ENCODE assay signal across 23 mouse cellular contexts in the genomic region with DNA sequence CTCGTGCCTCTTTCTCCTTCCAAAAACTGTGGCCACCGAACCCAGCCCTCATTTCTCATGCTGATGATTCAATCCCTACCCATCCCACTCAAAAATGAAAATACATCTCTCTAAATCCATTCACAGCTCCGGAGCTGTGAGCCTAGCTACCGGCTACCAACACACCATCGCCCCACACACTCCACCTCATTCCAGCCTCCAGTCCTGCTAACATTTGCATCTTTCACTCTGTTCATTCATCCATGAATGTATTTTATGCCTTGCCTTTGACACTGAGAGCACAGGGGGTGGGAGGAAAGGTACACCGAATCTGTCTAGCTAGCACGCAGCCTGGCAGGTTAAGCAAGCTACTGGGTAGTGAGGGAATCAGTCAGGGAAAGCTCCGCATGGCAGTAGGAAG. TPM values are rescaled to one million over a fixed set of nuclear protein-coding genes. Genes with fewer than 3 reads are reported as not detected.
A peak's percentile ranks its signal among the peaks of the same experiment; 100 is the strongest.
DNase-seq lines count a peak whose midpoint lies in the region; ATAC-seq lines count a peak whose summit lies in the region.
"Had no signal": no experiment of that assay in that cellular context is flagged by ENCODE, and none has a peak within 500 bp of the region (broad histone marks: within the 10 kb centered on the region; RNA-seq: fewer than 3 reads in every experiment).

No protein-coding gene starts in this region.

- H3K4me2 ChIP-seq in kidney, embryonic 16.5 days (replicated peaks; ENCODE audit: low read depth, low read length), result no peak overlapping the region
- H3K4me2 ChIP-seq: embryonic facial prominence, embryonic 15.5 days; hindbrain, embryonic 12.5 days; limb, embryonic 15.5 days; lung, embryonic 14.5 days; midbrain, embryonic 12.5 days; neural tube, embryonic 15.5 days; stomach, embryonic 15.5 days had no signal

- no peaks in the 10 kb centered on the region for H3K27me3 ChIP-seq in kidney, embryonic 16.5 days (ENCODE audit: insufficient read depth, low read length)
- H3K27me3 ChIP-seq: embryonic facial prominence, embryonic 15.5 days; hindbrain, embryonic 12.5 days; limb, embryonic 15.5 days; neural tube, embryonic 15.5 days; stomach, embryonic 15.5 days had no signal

- H3K4me1 ChIP-seq in kidney, embryonic 16.5 days (ENCODE audit: insufficient read depth, low read length), result peaks cover 28% of the 10 kb centered on the region; the same call in 1 of the 2 replicates

- H3K27ac ChIP-seq in kidney, embryonic 16.5 days (ENCODE audit: low read length), result no peak overlapping the region
- H3K27ac ChIP-seq: embryonic facial prominence, embryonic 15.5 days; heart, adult 2 months; hindbrain, embryonic 12.5 days; limb, embryonic 15.5 days; liver, embryonic 14.5 days; midbrain, embryonic 12.5 days; neural tube, embryonic 15.5 days; stomach, embryonic 15.5 days had no signal

- WGBS in kidney, embryonic 16.5 days, result 66% methylated on average over 8 of the region's 8 CpGs

- DNase-seq in frontal cortex, postnatal 25 days (ENCODE audit: low spot score in 2 of 2), result no peak
- peak; percentile 18 for DNase-seq in kidney, adult 9 months
- DNase-seq in right cerebral cortex, adult 18-20 months, result peak; percentile 72
- DNase-seq in right cerebral cortex, postnatal 4 days, result no peak
- DNase-seq in cerebellum, adult 11-12 months, result no peak
- DNase-seq: adrenal gland, postnatal 10 days; cerebellum, adult 9-11 months; forebrain, postnatal 0 days; gastrocnemius, postnatal 14 days; heart, adult 2 months; lung, embryonic 14.5 days; thymus, adult 2 months; thymus, postnatal 4 days had no signal

- ATAC-seq in frontal cortex, adult (ENCODE audit: low TSS enrichment), result peak; percentile 69
- ATAC-seq in kidney, embryonic 16.5 days (ENCODE audit: low FRiP score, low TSS enrichment), result no peak
- ATAC-seq: forebrain, postnatal 0 days; intestine, postnatal 0 days had no signal

- no peak overlapping the region for H3K4me3 ChIP-seq in kidney, embryonic 16.5 days (ENCODE audit: low read length)
- H3K4me3 ChIP-seq: embryonic facial prominence, embryonic 15.5 days; heart, adult 2 months; hindbrain, embryonic 12.5 days; limb, embryonic 15.5 days; midbrain, embryonic 12.5 days; neural tube, embryonic 15.5 days; stomach, embryonic 15.5 days had no signal

- no peaks in the 10 kb centered on the region for H3K36me3 ChIP-seq in kidney, embryonic 16.5 days (ENCODE audit: insufficient read depth, low read length)
- H3K36me3 ChIP-seq: embryonic facial prominence, embryonic 15.5 days; hindbrain, embryonic 12.5 days; limb, embryonic 15.5 days; midbrain, embryonic 12.5 days; neural tube, embryonic 15.5 days; stomach, embryonic 15.5 days had no signal

- H3K9ac ChIP-seq in kidney, embryonic 16.5 days (replicated peaks; ENCODE audit: low read length), result no peak overlapping the region
- H3K9ac ChIP-seq: embryonic facial prominence, embryonic 15.5 days; forebrain, postnatal 0 days; hindbrain, embryonic 12.5 days; limb, embryonic 15.5 days; liver, embryonic 14.5 days; lung, embryonic 14.5 days; midbrain, embryonic 12.5 days; neural tube, embryonic 15.5 days; stomach, embryonic 15.5 days had no signal

- no peaks in the 10 kb centered on the region for H3K9me3 ChIP-seq in kidney, embryonic 16.5 days (ENCODE audit: low read length)
- H3K9me3 ChIP-seq: embryonic facial prominence, embryonic 15.5 days; hindbrain, embryonic 12.5 days; limb, embryonic 15.5 days; midbrain, embryonic 12.5 days; neural tube, embryonic 15.5 days; stomach, embryonic 15.5 days had no signal

RNA-seq across cellular contexts. Expression of gene 1810062G17Rik, which starts 3.0 kb away (rescaled TPM):
- 1.4 and 1.9 TPM in 2 replicates for polyA plus RNA-seq in kidney, embryonic 16.5 days (2015; fragmentation: Nextera tagmentation; extraction: Ambion mirVana)
- polyA plus RNA-seq: midbrain, embryonic 12.5 days had no signal

RNA-seq across cellular contexts. Expression of gene Anxa5, which starts 3.1 kb away (rescaled TPM):
- polyA plus RNA-seq in kidney, embryonic 16.5 days (2015; fragmentation: Nextera tagmentation; extraction: Ambion mirVana), result 368 and 434 TPM in 2 replicates

RNA-seq across cellular contexts. Expression of gene Gm11549, which starts 42.8 kb away (rescaled TPM):
- polyA plus RNA-seq in kidney, embryonic 16.5 days (2015; fragmentation: Nextera tagmentation; extraction: Ambion mirVana), result not detected in 2 replicates
- polyA plus RNA-seq: heart, adult 2 months had no signal

Comparison
In these comparisons a context has a peak if more than half of its experiments do, and no peak if none do; other contexts are left out.
1. DNase-seq: peak in kidney, adult 9 months (single experiment) and right cerebral cortex, adult 18-20 months (single experiment); none in frontal cortex, postnatal 25 days (0 of 2), right cerebral cortex, postnatal 4 days (single experiment) and cerebellum, adult 11-12 months (single experiment).